Mouse (Mus musculus) limb, embryonic 14.5 days (tissue): Measurements from ENCODE around the gene Csrnp1. TPM values are rescaled to one million over a fixed set of nuclear protein-coding genes. Genes with fewer than 3 reads are reported as not detected.

Experiments used
- ATAC-seq: fragments of 200-750 bp; cut with Nextera tagmentation; 2 replicates; pipeline ENCODE4 v1.8.0; 2017; ENCODE audit warnings: low read depth, moderate number of reproducible peaks, moderate TSS enrichment; ENCODE audit not compliant: low FRiP score
- DNase-seq: peaks from one replicate; pipeline ENCODE4 v3.0.0-alpha.2; 2015; ENCODE audit warnings: low spot score
- H3K27ac ChIP-seq: fragments of 300-500 bp; sonication (generic); replicated peaks from 2 replicates; pipeline ENCODE4 v1.5.1; 2014; ENCODE audit warnings: low read depth, mild to moderate bottlenecking, low read length, moderate library complexity, mixed read lengths
- H3K27me3 ChIP-seq: fragments of 300-500 bp; sonication (generic); 2 replicates; pipeline ENCODE4 v1.6.1; 2014; ENCODE audit warnings: low read length, mixed read lengths; ENCODE audit not compliant: control insufficient read depth, insufficient read depth
- H3K36me3 ChIP-seq: fragments of 300-500 bp; sonication (generic); 2 replicates; pipeline ENCODE4 v1.6.1; 2014; ENCODE audit warnings: mild to moderate bottlenecking, low read length, moderate library complexity, mixed read lengths; ENCODE audit not compliant: control insufficient read depth, insufficient read depth
- H3K4me1 ChIP-seq: fragments of 300-500 bp; sonication (generic); 2 replicates; pipeline ENCODE4 v1.6.1; 2014; ENCODE audit warnings: antibody characterized with exemption, low read length, mixed read lengths; ENCODE audit not compliant: control insufficient read depth, insufficient read depth
- H3K4me2 ChIP-seq: fragments of 300-500 bp; sonication (generic); replicated peaks from 2 replicates; pipeline ENCODE4 v1.6.1; 2014; ENCODE audit warnings: low read depth, mild to moderate bottlenecking, low read length, moderate library complexity; ENCODE audit not compliant: severe bottlenecking
- H3K4me3 ChIP-seq: fragments of 300-500 bp; sonication (generic); replicated peaks from 2 replicates; pipeline ENCODE4 v1.5.1; 2014; ENCODE audit warnings: low read length
- H3K9ac ChIP-seq: fragments of 300-500 bp; sonication (generic); 2 replicates; pipeline ENCODE4 v1.6.1; 2014; ENCODE audit warnings: mild to moderate bottlenecking, low read depth, low read length, moderate library complexity; ENCODE audit not compliant: severe bottlenecking
- H3K9me3 ChIP-seq: fragments of 300-500 bp; sonication (generic); 2 replicates; pipeline ENCODE4 v1.6.1; 2016; ENCODE audit warnings: low read length; ENCODE audit not compliant: control insufficient read depth
- POLR2A ChIP-seq: fragments of 200-500 bp; IDR thresholded peaks from 2 replicates; pipeline ENCODE4 v1.8.0; 2012; ENCODE audit warnings: inconsistent platforms, mild to moderate bottlenecking, moderate library complexity, borderline replicate concordance; ENCODE audit not compliant: insufficient read depth, insufficient read length; ENCODE audit errors: extremely low read depth
- whole genome bisulfite sequencing: fragments of 180-500 bp; shearing (Covaris S2); extraction: QIAGEN DNeasy Blood & Tissue Kit; methylation state at CpG from one replicate; pipeline ENCODE4 v1.1.7; 2014; 5-methylcytosine and 5-hydroxymethylcytosine counted together
- polyA plus RNA-seq, 2 experiments: library from polyadenylated mRNA; depleted of rRNA in 1 of 2; stranded (reverse) in 1 of 2; unstranded in 1 of 2; fragments of >200 nt; fragmentation: Nextera tagmentation in 1 of 2; extraction: Ambion mirVana in 1 of 2; gene quantifications; 2 replicates each; pipeline versions ENCODE4 v1.2.1 to v1.2.3; 2012 to 2014

Gene Csrnp1
- polyA plus RNA-seq, 2 experiments: 2.8 to 12.8 TPM

DNA sequence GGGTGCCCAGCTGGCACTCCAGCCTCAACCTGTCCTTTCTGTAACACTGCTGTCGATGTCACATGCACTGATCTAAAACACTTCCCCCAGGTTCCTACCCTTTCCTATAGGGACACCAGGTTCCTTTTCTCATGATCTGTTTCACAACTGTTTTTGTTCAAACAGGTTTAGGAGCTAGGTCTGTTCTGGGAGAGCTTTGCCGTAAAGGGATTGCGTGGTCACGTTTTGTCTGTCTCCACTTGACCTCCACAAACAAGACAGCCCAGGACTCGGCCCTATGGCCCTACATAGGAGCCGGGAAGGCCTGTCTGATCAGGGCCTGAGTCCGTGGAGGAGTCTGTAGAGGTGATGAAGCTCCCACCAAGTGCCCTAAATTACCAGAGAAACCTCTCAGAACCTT is 14.6 kb downstream of the Csrnp1 start:
- 80% methylated on average over 7 of the region's 7 CpGs for WGBS
- H3K36me3 ChIP-seq: peaks cover 35% of the 10 kb centered on the region
- no peaks in the 10 kb centered on the region for H3K9me3 ChIP-seq
- DNase-seq: no peak
- TF ChIP-seq POLR2A: no peak
- peaks cover 16% of the 10 kb centered on the region for H3K4me1 ChIP-seq
- no peak overlapping the region for H3K9ac ChIP-seq
- H3K27me3 ChIP-seq: no peaks in the 10 kb centered on the region
- no peak for ATAC-seq
- H3K4me2 ChIP-seq: no peak overlapping the region
- H3K4me3 ChIP-seq: no peak overlapping the region
- H3K27ac ChIP-seq: 0 out of 2 replicates have a peak overlapping the region, but pooled peaks have one; percentile 33

GRCm38 (mm10) chr9:119966221-119966910 is 18.1 kb downstream of the Csrnp1 start:
- Histone ChIP-seq H3K27ac (no peak overlapping the region), H3K4me3 (no peak overlapping the region), H3K9ac (no peak overlapping the region), H3K27me3 (no peaks in the 10 kb centered on the region), H3K4me1 (peaks cover 22% of the 10 kb centered on the region), H3K9me3 (no peaks in the 10 kb centered on the region), H3K36me3 (peaks cover 4% of the 10 kb centered on the region; the same call in 1 of the 2 replicates), H3K4me2 (no peak overlapping the region)
- WGBS: 85% methylated on average over 26 of the region's 26 CpGs
- ATAC-seq (no peak), DNase-seq (no peak)
- TF ChIP-seq POLR2A: no peak

DNA sequence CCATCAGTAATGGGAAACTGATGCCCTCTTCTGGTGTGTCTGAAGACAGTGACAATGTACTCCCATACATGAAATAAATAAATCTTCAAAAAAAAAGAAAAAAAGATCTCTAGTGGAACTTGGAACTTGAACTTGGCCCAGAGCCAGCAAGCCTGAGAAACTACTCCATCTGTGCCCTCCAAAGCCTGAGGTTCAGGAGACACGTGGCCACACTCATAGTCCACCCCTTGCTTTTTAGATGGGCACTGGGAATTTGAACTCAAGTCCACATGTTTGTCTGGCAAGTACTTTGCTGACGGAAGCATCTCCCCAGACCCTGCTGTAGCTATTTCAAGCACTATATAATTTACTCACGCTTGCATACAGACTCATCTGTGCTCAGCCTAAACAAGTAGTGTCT is 19.3 kb downstream of the Csrnp1 start:
- DNase-seq: no peak
- H3K4me1 ChIP-seq: peaks cover 10% of the 10 kb centered on the region; the same call in 1 of the 2 replicates
- no peaks in the 10 kb centered on the region for H3K9me3 ChIP-seq
- H3K27me3 ChIP-seq: no peaks in the 10 kb centered on the region
- peaks cover 3% of the 10 kb centered on the region; the same call in 1 of the 2 replicates for H3K36me3 ChIP-seq
- 68% methylated on average over 3 of the region's 3 CpGs for WGBS
- ATAC-seq: no peak
- no peak overlapping the region for H3K4me2 ChIP-seq
- no peak overlapping the region for H3K9ac ChIP-seq
- H3K4me3 ChIP-seq: no peak overlapping the region
- H3K27ac ChIP-seq: no peak overlapping the region
- no peak for TF ChIP-seq POLR2A

DNA sequence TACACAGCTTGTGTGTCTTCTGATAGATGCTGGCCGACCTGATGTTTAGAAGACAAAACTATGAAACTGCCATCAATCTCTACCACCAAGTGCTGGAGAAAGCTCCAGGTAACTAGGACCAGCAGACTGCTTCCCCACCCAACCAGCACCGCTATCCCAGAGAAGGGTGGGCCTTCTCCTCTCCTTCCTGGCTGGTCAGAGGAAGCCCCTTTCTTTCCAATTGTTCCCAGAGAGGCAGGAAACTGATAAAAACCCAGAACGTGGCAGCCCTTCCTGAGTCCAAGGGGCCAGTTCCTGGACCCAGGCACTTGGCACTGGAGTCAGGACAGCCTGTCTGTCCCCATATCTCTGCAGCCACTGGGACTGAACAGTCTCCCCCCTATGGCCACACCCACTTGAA is 20.3 kb downstream of the Csrnp1 start:
- 70% methylated on average over 3 of the region's 3 CpGs for WGBS

DNA sequence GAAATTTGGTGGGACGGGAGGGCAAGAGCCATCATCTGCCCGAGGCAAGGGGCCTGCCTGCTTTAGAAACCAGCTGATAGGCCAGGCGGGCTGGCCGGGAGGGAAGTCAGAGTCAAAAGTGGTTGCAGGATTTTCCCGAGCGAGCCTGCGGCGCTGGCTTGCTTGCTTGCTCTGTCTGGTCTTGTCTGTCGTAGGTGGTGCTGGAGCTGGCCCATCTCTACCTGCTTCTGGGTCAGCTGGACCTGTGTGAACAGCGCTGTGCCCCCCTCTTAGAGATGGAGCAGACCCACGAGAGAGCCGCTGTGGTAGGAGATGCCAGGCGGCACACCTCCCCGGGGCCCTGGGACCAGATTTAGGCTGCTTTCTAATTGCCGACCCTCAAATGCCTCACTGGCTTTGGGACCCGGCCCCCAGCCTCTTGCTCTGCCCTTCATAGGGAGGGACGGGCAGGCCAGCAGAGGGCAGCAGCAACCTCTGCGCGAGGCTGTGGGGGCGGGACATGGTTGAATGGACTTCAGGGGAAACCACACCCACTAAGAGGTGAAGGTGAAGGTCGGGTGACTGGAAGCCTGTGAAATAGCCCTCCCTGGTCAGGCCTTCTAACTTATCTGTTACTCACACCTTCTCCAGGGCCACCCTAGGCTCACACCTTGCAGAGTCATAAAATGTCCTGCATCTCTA is 21.3 kb downstream of the Csrnp1 start:
- 8% methylated on average over 19 of the region's 21 CpGs for WGBS
- Histone ChIP-seq H3K9me3 (no peaks in the 10 kb centered on the region), H3K4me3 (no peak overlapping the region), H3K4me1 (0 out of 2 replicates have a peak, but pooled peaks cover 7% of the 10 kb centered on the region), H3K27ac (no peak overlapping the region), H3K36me3 (no peaks in the 10 kb centered on the region), H3K27me3 (no peaks in the 10 kb centered on the region), H3K9ac (peak overlapping the region; percentile 22; the same call in 1 of the 2 replicates), H3K4me2 (peak overlapping the region; percentile 26; the same call in 1 of the 2 replicates)
- ATAC-seq: peak; percentile 44
- no peak for TF ChIP-seq POLR2A
- DNase-seq: no peak

More for the DNA sequence above, 20.3 kb downstream of the Csrnp1 start:
- H3K4me2 ChIP-seq: no peak overlapping the region
- H3K27me3 ChIP-seq: no peaks in the 10 kb centered on the region
- no peaks in the 10 kb centered on the region for H3K36me3 ChIP-seq
- no peak for TF ChIP-seq POLR2A
- 0 out of 2 replicates have a peak, but pooled peaks cover 7% of the 10 kb centered on the region for H3K4me1 ChIP-seq
- no peaks in the 10 kb centered on the region for H3K9me3 ChIP-seq
- H3K4me3 ChIP-seq: no peak overlapping the region
- ATAC-seq (no peak), DNase-seq (no peak)
- H3K27ac ChIP-seq: no peak overlapping the region
- no peak overlapping the region for H3K9ac ChIP-seq
